Mouse (Mus musculus) gastrocnemius, postnatal 25 days (tissue): ENCODE data around the gene Paxx. TPM values are rescaled to one million over a fixed set of nuclear protein-coding genes. Genes with fewer than 3 reads are reported as not detected.

Experiments used
- DNase-seq: peaks from one replicate; pipeline ENCODE4 v3.0.0; 2022
- total RNA-seq, 2 experiments: library from RNA; stranded (reverse); gene quantifications; 1 replicate in 1 of 2; 2 replicates in 1 of 2; pipeline ENCODE4 v1.2.3; 2021

Paxx gene
- total RNA-seq, 2 experiments from 2014 or later: 13.7 to 16.2 TPM

DNA sequence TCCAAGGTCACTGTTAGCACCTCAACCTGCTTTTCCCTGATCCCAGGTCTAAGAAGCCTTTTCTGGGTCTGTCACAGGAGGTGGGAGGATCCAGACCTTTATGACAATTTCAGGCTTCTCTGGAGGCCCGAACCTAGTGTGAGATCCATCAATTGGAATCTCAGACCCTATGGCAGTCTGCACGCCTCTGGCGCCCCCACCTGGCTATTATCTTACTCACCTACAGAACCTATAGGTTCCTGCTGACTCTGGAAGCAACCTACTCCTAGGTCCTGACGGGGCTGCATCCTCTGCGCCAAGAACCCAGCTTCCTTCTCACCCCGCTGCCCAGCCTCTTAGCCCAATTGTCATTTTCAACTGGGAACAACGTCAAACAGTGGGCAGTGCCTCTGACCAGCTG lies 22.1 kb upstream of the Paxx start:
- DNase-seq: no peak

DNA sequence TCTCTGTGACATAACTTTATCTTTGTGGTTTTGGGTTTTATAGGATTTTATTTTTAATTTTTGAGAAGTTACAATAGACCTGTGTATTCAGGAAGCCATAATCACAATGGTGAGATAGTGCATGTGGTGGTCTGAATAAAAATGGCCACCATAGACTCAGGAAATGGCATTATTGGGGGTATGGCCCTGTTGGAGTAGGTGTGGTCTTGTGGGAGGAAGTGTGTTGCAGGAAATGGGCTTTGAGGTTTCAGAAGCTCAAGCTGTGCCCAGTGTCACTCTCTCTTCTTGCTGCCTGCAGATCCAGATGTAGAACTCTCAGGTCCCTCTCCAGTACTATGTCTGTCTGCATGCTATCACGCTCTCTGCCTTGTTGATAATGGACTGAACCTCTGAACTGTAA lies 19.6 kb upstream of the Paxx start:
- no peak for DNase-seq

DNA sequence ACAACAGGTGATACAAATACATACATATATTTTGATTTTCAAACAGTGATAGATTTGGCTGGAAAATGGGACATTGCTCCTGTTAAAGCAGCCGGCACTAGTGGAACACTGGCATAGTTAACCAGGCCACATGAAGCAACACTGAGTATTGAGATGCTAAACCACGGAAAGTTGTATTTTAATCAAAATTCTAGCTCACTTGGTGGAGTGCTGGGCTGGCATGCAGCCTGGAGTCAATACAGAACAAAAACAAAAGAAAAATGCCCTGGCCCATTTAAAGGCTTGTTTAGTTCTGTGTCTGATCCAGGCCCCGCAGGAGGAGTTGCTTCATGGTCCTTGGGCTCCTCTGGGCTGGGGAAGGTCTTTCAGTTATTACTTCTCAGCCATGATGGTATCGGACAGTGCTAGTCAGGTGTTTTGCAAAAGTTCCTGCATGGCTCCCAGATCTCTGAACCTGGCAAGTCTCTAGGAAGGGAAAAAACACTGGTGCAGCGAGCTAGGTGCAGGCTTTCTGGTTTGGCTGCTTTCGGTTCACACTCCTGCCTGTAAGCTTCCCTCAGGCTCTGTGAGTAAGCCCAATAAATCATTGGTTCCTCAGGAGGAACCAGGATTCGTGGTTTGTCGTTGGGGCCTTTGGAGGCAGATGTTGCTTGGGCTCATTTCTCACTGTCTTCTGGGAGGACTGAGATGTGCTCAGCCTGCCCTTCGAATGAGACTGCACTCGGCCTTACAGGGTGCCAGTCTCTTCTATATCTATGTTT lies 18.8 kb upstream of the Paxx start:
- no peak for DNase-seq

DNA sequence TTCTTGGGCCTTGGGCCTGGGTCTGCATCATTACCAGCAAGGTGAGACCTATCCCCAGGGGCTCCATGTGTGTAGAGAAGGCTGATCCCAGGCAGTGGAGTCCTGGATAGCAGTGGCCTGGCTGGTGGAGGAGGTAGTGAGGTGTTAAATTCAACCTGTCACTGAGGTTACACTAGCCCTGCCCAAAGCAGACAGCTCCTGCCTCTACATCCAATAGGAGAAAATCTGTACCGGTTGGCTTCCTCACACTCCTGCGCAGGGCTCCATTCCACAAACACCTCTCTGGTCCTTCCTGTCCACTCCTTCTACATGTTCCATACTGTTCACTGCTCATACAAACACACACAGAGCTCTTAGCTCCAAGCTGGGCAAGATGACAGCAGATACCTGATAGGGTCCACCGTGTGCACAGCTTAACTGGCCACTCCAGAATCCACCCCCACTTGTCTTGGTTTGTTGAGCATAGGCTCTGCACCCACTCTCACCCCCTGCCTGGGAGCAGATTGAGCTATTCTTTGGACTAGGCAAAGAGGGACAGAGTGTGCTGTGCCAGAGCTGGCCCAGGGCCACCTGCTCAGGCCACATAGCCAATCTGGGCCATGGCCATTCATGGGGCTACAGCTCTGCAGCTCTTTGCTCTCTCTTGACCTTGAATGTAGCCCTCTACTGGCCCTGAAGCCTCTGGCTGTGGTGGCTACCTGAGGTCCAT lies 17.2 kb upstream of the Paxx start:
- peak; percentile 71 for DNase-seq

DNA sequence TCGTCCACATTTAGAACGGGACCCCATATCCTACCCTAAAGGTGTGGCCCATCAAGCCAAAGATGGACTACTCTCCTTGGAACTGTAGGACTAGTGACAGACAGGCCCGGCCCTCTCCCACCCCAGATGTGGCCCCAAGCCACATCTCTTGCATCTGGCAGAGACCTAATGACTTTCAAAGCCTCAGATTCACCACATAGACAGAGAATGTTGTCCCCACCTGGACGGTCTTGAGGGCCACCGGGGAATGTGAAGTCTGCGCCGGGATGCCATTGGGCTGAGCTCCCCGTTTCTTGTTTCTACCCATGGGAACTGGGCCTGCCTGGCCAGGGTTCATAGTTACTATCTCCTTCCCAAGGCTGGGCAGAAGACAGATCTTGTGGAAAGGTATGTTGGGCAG lies 16.6 kb upstream of the Paxx start:
- DNase-seq: no peak

- no peak for DNase-seq
Measured at GRCm38 (mm10) chr2:25472550-25472949, 11.7 kb upstream of the Paxx start.

DNA sequence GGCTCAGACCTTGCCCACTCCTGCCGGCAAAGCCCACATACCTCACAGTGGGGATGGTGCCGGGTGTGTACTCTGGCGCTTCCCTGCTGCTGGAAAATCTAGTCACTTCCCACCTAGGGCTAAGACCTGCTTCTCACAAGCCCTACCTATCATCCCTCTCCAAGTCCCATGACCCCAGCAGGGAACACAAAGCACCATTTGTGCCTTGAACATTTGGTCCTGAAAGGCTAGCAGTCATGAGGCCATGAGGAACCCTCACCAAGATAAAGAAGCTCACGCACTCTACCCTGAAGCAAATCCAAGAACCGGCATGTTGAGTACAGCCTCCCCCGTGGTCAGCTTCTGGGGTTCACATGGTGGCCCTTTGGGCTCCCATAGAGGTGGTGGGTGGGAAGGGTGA lies 9.1 kb upstream of the Paxx start, which contains the start of gene Ptgds:
Ptgds (minus strand) TSS at position 78 of the 400 bp plus-strand sequence.
- DNase-seq: no peak

GRCm38 (mm10) chr2:25468962-25469915 lies 8.3 kb upstream of the Paxx start:
- no peak for DNase-seq

- DNase-seq: no peak
Measured at GRCm38 (mm10) chr2:25467606-25468303, 6.9 kb upstream of the Paxx start.

DNA sequence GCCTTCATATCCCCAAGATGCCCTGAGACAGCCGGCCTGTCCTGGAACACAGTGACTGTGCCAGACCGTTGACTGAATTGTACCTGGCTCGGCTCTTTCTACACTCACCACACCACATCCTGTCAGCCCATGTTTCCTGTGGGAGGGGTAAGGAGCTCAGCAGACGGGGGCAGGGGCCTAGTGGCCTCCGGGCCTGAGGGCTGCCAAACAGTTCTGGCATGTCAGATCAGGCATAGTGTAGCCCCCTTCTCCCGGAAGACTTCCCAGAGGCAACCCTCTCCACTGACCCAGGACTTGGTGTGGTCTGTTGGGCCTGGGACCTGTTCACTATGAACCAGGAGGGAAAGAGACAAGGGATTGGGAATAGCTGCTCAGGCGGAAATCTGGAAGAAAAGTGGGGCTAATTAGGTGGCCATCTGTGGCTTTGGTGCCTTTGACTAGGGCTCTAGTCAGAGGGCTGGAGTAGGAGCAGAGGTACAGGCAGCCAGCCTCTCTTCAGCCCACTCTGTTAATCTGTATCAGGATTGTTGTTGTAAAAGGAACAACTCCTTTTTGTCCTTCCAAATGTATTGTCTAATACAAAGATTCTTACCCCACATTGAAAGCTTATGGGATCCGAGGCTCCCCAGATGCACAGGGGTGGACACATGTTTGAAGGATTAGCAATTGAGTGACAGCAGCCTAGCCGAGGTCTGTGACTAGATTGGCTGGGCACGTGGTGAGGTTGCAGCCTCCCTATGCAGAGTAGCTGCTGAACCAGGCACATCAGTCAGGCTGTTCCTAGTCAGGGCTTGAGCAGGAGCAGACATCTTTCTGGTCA lies 5.1 kb upstream of the Paxx start:
- DNase-seq: no peak

DNA sequence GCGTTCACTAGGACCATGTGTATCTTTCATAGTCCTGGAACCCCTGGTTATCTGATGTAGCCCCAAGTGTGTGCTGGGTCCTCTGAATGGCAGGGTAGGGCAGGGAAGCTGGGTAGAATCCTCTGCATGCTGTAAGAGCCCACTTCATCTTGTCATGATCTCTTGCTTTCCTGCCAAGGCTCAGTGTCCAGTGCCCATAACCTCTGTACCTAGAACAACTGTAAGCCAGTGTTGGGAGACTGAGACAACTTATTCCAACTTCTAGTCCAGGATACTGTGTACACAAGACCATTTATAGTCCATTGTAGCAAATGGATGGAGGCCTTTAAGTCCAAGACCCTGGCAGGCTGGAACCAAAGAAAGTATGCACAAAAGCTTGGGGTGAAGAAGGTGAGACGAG lies 4.4 kb upstream of the Paxx start:
- no peak for DNase-seq

- no peak for DNase-seq
Measured at GRCm38 (mm10) chr2:25463630-25464029, 2.7 kb upstream of the Paxx start.

DNA sequence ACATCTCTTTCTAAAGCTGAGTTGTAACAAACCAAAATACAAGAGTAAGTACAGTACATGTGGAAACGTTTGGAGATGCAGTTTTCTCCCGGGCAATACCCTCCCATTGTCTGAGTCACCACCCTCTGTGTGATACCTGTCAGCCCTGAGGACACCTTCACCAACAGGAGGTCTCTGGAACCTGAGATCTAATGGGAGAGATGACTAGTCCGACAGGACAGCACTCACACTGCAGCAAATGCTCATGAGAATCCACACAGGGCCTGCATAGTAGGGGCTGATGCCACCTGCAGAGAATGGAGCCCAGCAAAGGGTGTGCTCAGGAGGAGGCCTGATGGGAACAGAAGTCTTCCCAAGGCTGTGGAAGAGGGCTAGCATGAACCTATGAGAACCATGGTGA lies 513 bp upstream of the Paxx start:
- no peak for DNase-seq

DNA sequence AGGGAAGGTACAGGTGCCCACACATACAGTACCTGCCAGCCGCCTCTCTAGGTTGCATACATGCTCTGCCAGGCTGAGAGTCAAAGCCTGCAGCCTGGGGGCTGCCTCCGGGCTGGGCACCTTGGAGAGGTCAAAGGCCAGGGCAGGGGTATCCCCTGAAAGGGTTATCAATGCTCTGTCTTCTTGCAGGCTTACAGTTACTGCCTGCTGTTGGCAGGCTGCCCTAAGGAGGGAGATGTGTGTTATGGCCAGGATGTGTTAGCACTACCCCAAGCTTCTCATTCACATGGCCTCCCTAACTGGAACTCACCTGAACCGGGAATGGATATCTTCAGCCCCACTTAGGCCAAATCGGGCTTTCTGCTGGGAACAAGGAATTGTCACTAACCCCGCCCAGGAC lies 759 bp downstream of the Paxx start:
- no peak for DNase-seq

- DNase-seq: peak; percentile 42
Measured at GRCm38 (mm10) chr2:25458911-25459310, 2.0 kb downstream of the Paxx start.

DNA sequence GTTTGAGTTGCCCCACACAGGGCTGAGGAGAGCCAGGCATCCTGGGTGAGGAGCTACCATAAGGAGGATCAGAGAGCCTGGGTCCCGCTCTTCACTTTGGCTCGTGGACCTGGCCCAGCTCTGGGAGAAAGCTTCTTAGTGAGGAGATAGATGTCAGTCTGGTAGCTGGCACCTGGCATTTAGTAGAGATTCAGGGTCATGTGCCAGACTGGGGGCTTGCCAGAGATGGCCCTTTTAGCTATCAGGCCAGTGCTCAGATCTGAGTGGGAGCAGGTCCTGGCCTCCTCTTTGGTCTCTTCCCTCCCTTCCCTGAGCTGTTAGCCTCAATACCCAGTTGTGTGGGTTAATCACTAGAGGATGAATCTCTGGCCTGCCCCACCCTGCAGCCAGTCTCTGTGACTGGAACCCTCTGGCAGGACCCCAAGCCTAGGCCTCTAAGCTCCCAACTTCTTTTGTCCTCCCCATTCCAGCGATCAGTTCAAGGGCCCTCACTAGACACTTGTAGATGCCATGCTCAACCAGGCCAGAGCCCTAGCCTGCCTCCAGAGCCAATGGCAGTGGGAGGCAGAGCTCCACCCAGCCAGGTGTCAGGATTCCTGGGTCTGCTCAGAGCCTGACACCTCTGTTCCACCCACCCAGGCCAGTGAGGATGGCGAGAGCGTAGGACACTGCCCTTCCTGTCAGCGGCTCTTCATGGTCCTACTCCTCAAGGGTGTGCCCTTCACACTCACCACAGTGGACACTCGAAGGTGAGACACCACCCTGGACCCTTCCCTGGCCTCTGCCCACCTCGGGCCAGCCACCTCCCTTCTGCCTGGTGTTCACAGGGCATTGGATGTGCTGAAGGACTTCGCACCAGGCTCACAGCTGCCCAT lies 3.6 kb downstream of the Paxx start:
- DNase-seq: no peak

- DNase-seq: no peak
Measured at GRCm38 (mm10) chr2:25456205-25456953, 4.5 kb downstream of the Paxx start, which contains the start of gene Clic3. Gene Clic3, plus strand, starts transcription at chr2:25456838.

- no peak for DNase-seq
Measured at GRCm38 (mm10) chr2:25452951-25453350, 7.9 kb downstream of the Paxx start.
